Mouse (Mus musculus): ENCODE data around the gene Zcchc8.

Zcchc8 gene

GRCm38 (mm10) chr5:123667915-123668314 is 53.0 kb downstream of the Zcchc8 start:
- ChIA-PET CTCF (no interaction called here), POLR2A (interaction anchor here in 1 of 4 experiments (1.3 kb wide), 1 partner anchor 95 kb away, joined by 4 read pairs; the partner anchor contains the start of gene Vps33a)

GRCm38 (mm10) chr5:123665956-123666355 is 54.9 kb downstream of the Zcchc8 start:
- ChIA-PET CTCF (interaction anchor here in 1 of 4 experiments (0.5 kb wide), 1 partner anchor 42 kb away, joined by 11 read pairs; no protein-coding TSS in a partner anchor), POLR2A (interaction anchor here in 2 of 4 experiments (0.6 to 0.8 kb wide), 2 partner anchors 94 to 316 kb away, joined by 3 read pairs; no protein-coding TSS in a partner anchor)

DNA sequence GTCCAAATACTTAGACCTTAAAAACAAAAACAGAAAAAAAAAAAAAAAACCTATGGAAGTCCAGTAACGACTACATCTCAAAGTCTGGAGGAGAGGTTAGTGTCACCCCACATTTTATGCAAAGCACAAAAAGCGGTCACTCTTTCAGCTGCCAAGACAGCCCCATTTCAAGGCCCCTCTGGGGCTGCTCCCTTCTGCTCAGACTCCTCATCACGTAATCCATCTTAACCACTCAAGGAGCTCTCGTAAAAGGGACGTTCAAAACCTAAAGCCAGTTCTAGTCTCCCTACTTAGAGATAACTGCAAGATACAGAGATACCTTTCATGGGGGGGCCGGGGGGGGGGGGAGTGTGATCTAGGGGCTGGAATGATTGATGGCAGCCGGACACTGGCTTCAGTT is 56.6 kb downstream of the Zcchc8 start:
- ChIA-PET CTCF (interaction anchor here in 3 of 4 experiments (0.5 to 1.2 kb wide), 4 partner anchors 30 to 515 kb away, joined by 3 to 4 read pairs (median 3); no protein-coding TSS in a partner anchor), POLR2A (interaction anchor here in 3 of 4 experiments (0.6 to 1.6 kb wide), 4 partner anchors 10 to 940 kb away, joined by 3 to 4 read pairs (median 3); partner anchors contain the start of gene Kmt5a (in 1 of the 3))

DNA sequence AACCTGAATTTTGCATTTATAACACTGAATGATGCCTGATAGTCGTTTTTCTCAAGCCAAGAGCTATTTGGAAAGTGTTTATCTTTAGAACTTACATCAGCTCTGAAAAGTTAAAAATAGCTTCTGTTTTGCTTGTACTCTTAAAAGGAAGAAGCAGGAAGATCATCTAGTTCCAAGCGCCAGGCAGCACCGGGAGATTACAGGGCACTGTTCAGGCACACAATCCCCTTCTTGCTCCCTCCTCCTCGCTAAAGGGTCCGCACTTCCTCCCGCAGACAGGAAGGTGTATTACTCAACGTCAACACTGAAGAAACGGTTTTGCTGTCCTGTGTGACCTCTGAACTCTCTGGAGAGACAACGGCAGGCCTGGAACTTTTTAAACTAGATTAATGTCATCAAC is 58.8 kb downstream of the Zcchc8 start:
- CTCF ChIA-PET: interaction anchor here in 1 of 4 experiments (0.6 kb wide), 1 partner anchor 134 kb away, joined by 10 read pairs; no protein-coding TSS in a partner anchor

DNA sequence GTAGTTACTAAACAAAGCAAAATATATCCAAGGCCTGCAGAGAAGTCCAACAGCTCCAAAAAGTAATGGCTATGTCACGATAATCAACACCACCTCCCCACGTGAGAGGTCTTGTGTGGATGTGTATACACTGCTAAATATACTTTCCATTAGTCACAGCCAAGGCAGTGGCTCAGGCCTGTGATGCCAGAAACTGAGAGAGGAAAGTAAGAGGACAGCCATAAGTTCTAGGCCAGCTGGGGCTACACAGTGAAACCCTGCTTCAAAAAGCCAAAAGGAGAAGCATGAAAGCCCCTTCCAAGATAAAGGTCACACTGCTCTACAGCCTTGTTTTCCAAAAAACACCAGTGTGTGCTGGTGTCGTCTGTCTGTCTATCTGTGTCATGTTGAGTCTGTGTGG is 59.3 kb downstream of the Zcchc8 start:
- POLR2A ChIA-PET: interaction anchor here in 2 of 4 experiments (0.6 to 1.2 kb wide), 2 partner anchors 88 to 486 kb away, joined by 3 to 12 read pairs; partner anchors contain the start of genes Kntc1 (in 1 of the 2) and Rsrc2 (in 1 of the 2)
- CTCF ChIA-PET: interaction anchor here in 1 of 4 experiments (0.6 kb wide), 2 partner anchors 78 to 134 kb away, joined by 4 to 10 read pairs; no protein-coding TSS in a partner anchor

More for the DNA sequence above, 58.8 kb downstream of the Zcchc8 start:
- POLR2A ChIA-PET: interaction anchor here in 2 of 4 experiments (0.6 to 1.2 kb wide), 3 partner anchors 10 to 87 kb away, joined by 3 read pairs; partner anchors contain the start of genes Kntc1 (in 1 of the 2) and Rsrc2 (in 1 of the 2)

DNA sequence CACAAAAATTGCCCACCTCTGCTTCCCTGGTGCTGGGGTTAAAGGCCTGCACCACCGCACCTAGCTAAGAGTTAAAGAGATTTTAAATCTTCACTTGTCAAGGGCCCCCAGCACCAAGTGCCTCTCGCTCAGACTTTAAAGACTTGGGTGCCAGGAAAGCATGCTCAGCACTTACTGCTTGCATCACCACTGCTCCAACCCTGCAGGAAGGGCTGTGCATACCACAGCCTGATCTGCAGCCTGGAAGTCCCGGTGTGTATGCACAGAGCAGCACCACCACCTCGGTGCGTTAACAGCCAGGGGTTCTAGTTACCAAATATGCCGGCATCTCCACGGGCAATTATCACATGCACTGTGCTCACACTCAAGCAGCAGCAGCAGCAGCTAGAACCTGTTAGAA is 63.2 kb downstream of the Zcchc8 start:
- CTCF ChIA-PET: interaction anchor here in 1 of 4 experiments (0.6 kb wide), 1 partner anchor 393 kb away, joined by 9 read pairs; no protein-coding TSS in a partner anchor
- POLR2A ChIA-PET: interaction anchor here in 3 of 4 experiments (0.5 to 1.3 kb wide), 5 partner anchors 23 to 1619 kb away, joined by 3 to 4 read pairs (median 3); no protein-coding TSS in a partner anchor

DNA sequence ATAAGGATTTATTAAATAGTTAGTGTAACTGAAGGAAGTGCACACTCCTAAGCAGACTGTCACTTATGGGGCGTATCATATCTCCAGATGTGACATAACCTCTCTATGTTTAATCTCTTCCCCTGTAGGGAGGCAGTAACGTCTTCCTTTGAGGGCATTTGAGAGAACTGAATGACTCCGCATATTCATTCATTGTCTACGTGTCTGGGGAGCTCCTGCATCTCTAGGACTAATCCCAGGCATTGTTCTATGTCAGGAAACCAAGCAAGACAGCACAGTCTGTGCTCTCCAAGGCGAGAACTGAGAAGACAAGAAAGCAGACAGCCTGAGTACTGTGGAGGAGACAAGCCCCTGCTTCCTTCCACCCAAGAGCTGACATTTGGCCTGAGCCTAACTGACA is 66.0 kb downstream of the Zcchc8 start:
- CTCF ChIA-PET: interaction anchor here (0.6 to 1.5 kb wide), 5 partner anchors 16 to 855 kb away, joined by 3 to 4 read pairs (median 3); no protein-coding TSS in a partner anchor
- POLR2A ChIA-PET: interaction anchor here in 2 of 4 experiments (0.6 to 1.7 kb wide), 7 partner anchors 10 to 131 kb away, joined by 3 to 5 read pairs (median 3); partner anchors contain the start of gene Zcchc8 (in 1 of the 2)

DNA sequence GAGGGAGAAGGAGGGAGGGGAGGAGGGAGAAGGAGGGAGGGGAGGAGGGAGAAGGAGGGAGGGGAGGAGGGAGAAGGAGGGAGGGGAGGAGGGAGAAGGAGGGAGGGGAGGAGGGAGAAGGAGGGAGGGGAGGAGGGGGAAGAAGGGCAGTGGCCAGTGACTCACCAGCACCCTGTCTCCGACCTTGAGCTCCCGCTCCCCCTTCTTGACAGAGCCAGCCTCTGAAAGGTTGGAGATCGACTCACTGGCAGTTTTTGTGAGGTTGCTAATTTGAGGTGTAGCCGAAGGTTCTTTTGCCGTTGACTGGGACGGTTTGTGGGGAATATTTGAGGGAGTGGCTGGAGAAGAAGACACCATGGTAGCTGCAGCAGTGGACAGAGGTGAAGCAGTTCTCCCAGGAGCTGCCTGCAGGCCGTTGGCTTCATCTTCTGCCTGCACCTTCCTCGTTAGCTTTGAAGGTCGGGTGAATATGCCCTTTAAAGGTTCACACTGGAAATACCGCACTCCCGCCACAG is 67.6 kb downstream of the Zcchc8 start:
- ChIA-PET CTCF (interaction anchor here in 3 of 4 experiments (0.6 to 1.5 kb wide), 3 partner anchors 17 to 622 kb away, joined by 4 to 5 read pairs (median 4); no protein-coding TSS in a partner anchor), POLR2A (interaction anchor here in 2 of 4 experiments (0.6 to 1.2 kb wide), 4 partner anchors 11 to 660 kb away, joined by 3 to 6 read pairs (median 4); no protein-coding TSS in a partner anchor)

DNA sequence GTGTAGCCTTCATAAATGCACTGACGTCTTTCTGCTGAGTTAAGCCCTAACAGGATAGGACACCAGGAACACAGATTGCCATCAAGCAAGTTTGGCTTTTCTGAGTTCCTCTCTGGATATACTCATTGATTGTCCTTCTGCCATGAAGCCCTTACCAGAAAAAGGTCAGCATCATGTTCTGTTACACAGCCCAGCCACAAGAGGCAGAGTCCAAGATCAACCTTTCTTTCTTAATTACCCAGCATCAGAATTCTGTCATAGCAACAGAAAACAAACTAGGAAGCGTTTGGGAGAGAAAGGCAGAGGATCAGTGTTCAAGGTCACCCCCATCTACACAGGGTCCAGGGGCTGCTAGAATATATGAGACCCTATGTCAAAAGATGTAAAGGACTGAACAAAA is 70.1 kb downstream of the Zcchc8 start:
- ChIA-PET POLR2A (interaction anchor here in 1 of 4 experiments (0.9 kb wide), 1 partner anchor 9 kb away, joined by 4 read pairs; no protein-coding TSS in a partner anchor), CTCF (interaction anchor here in 1 of 4 experiments (0.6 kb wide), 1 partner anchor 399 kb away, joined by 3 read pairs; the partner anchor contains the start of gene Wdr66)
